Mouse (Mus musculus) forebrain, embryonic 13.5 days (tissue): ENCODE data around the gene Slc25a39. TPM values are rescaled to one million over a fixed set of nuclear protein-coding genes. Genes with fewer than 3 reads are reported as not detected.

ENCODE experiments used
- ATAC-seq: fragments of 200-750 bp; cut with Nextera tagmentation; 2 replicates; pipeline ENCODE4 v1.8.0; 2017
- H3K27ac ChIP-seq: fragments of 300-500 bp; sonication (generic); 2 replicates; pipeline ENCODE4 v1.5.1; 2015; ENCODE audit warnings: inconsistent platforms, mild to moderate bottlenecking, moderate library complexity
- H3K27me3 ChIP-seq: fragments of 300-500 bp; sonication (generic); 2 replicates; pipeline ENCODE4 v1.6.1; 2015; ENCODE audit warnings: mild to moderate bottlenecking, inconsistent platforms
- H3K36me3 ChIP-seq: fragments of 300-500 bp; sonication (generic); 2 replicates; pipeline ENCODE4 v1.6.1; 2015; ENCODE audit warnings: mild to moderate bottlenecking, inconsistent platforms; ENCODE audit not compliant: poor library complexity, severe bottlenecking
- H3K4me1 ChIP-seq: fragments of 300-500 bp; sonication (generic); 2 replicates; pipeline ENCODE4 v1.6.1; 2015; ENCODE audit warnings: inconsistent platforms
- H3K4me2 ChIP-seq: fragments of 300-500 bp; sonication (generic); 2 replicates; pipeline ENCODE4 v1.6.1; 2015; ENCODE audit warnings: inconsistent platforms, mild to moderate bottlenecking, moderate library complexity
- H3K4me3 ChIP-seq: fragments of 300-500 bp; sonication (generic); 2 replicates; pipeline ENCODE4 v1.5.1; 2015; ENCODE audit warnings: mild to moderate bottlenecking, inconsistent platforms
- H3K9ac ChIP-seq: fragments of 300-500 bp; sonication (generic); 2 replicates; pipeline ENCODE4 v1.6.1; 2015; ENCODE audit warnings: mild to moderate bottlenecking, inconsistent platforms
- H3K9me3 ChIP-seq: fragments of 300-500 bp; sonication (generic); replicated peaks from 2 replicates; pipeline ENCODE4 v1.6.1; 2016; ENCODE audit warnings: inconsistent platforms
- WGBS: fragments of 180-500 bp; shearing (Covaris S2); methylation state at CpG from one replicate; pipeline ENCODE4 v1.1.7; 2015; 5-methylcytosine and 5-hydroxymethylcytosine counted together
- polyA plus RNA-seq: library from polyadenylated mRNA; unstranded; fragments of >200 nt; fragmentation: Nextera tagmentation; extraction: Ambion mirVana; gene quantifications from 2 replicates; pipeline ENCODE4 v1.2.1, GENCODE M21; 2015

The Slc25a39 gene
- polyA plus RNA-seq, 1 experiment from 2014 or later: 159 TPM

DNA sequence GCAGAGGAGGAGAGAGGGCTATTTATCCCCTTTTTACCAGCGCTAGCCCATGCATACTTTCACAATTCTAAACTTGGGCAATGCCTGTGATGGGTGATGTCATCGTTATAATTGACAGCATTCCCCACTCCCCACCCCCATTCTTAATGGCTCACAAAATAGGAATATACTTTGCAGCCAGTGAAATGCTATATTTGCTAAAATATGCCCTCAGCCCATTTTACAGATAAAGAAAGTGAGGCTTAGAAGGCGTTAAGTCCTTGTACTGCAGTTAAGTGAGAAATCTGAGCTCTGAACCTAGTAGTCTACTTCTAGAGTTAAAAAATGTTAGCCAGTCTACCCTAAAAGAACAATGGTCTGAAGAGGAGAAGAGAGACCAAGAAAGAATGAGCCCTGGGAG is 36.6 kb upstream of the Slc25a39 start:
- Histone ChIP-seq H3K27ac (no peak overlapping the region), H3K4me2 (peak overlapping the region; percentile 97; the same call in 1 of the 2 replicates), H3K9ac (no peak overlapping the region), H3K27me3 (peaks cover 18% of the 10 kb centered on the region; the same call in 1 of the 2 replicates), H3K4me3 (no peak overlapping the region), H3K9me3 (no peaks in the 10 kb centered on the region), H3K4me1 (peaks cover 43% of the 10 kb centered on the region), H3K36me3 (peaks cover 45% of the 10 kb centered on the region)
- WGBS: 55% methylated on average over 3 of the region's 3 CpGs
- no peak for ATAC-seq

- Histone ChIP-seq H3K9ac (no peak overlapping the region), H3K9me3 (no peaks in the 10 kb centered on the region), H3K4me3 (no peak overlapping the region), H3K36me3 (peaks cover 51% of the 10 kb centered on the region), H3K27me3 (peaks cover 18% of the 10 kb centered on the region; the same call in 1 of the 2 replicates), H3K4me1 (peaks cover 49% of the 10 kb centered on the region), H3K4me2 (no peak overlapping the region), H3K27ac (0 out of 2 replicates have a peak overlapping the region, but pooled peaks have one; percentile 8)
- no peak for ATAC-seq
- 77% methylated on average over 12 of the region's 12 CpGs for WGBS
Observed at GRCm38 (mm10) chr11:102443740-102444139, 36.0 kb upstream of the Slc25a39 start.

- Histone ChIP-seq H3K9me3 (no peaks in the 10 kb centered on the region), H3K9ac (no peak overlapping the region), H3K27ac (no peak overlapping the region), H3K4me2 (no peak overlapping the region), H3K27me3 (peaks cover 12% of the 10 kb centered on the region; the same call in 1 of the 2 replicates), H3K4me3 (no peak overlapping the region), H3K36me3 (peaks cover 67% of the 10 kb centered on the region), H3K4me1 (peaks cover 54% of the 10 kb centered on the region)
- ATAC-seq: no peak
- WGBS: 90% methylated on average over 6 of the region's 6 CpGs
Observed at GRCm38 (mm10) chr11:102442089-102442488, 34.3 kb upstream of the Slc25a39 start.

DNA sequence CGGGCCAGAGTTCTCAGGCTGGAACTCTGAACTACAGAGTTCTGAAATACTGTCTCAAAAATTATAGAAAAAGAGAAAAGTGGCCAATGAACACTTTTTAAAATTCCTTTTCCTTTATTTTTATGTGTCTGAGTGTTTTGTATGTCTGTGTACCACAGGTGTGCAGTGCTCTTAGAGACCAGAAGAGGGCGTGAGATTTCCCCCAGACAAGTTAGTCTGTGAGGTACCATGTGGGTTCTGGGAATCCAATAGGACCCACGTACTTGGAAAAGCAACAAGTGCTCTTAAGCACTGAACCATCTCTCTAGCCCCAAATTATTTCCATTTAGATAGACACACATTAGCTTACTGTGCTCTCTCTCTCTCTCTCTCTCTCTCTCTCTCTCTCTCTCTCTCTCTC is 33.7 kb upstream of the Slc25a39 start:
- H3K9me3 ChIP-seq: no peaks in the 10 kb centered on the region
- H3K36me3 ChIP-seq: peaks cover 72% of the 10 kb centered on the region
- no peak for ATAC-seq
- H3K4me1 ChIP-seq: peaks cover 57% of the 10 kb centered on the region
- no peak overlapping the region for H3K27ac ChIP-seq
- H3K4me2 ChIP-seq: no peak overlapping the region
- H3K4me3 ChIP-seq: no peak overlapping the region
- WGBS: 84% methylated on average over 3 of the region's 3 CpGs
- H3K9ac ChIP-seq: no peak overlapping the region
- peaks cover 12% of the 10 kb centered on the region; the same call in 1 of the 2 replicates for H3K27me3 ChIP-seq

- Histone ChIP-seq H3K4me1 (peaks cover 50% of the 10 kb centered on the region), H3K4me3 (no peak overlapping the region), H3K4me2 (no peak overlapping the region), H3K27me3 (peaks cover 12% of the 10 kb centered on the region; the same call in 1 of the 2 replicates), H3K36me3 (peaks cover 84% of the 10 kb centered on the region), H3K27ac (no peak overlapping the region), H3K9ac (no peak overlapping the region), H3K9me3 (no peaks in the 10 kb centered on the region)
- 94% methylated on average over 8 of the region's 8 CpGs for WGBS
- no peak for ATAC-seq
Observed at GRCm38 (mm10) chr11:102440255-102440654, 32.5 kb upstream of the Slc25a39 start.

GRCm38 (mm10) chr11:102439093-102440082 is 31.6 kb upstream of the Slc25a39 start:
- no peak overlapping the region for H3K9ac ChIP-seq
- no peak overlapping the region for H3K4me2 ChIP-seq
- peaks cover 43% of the 10 kb centered on the region for H3K4me1 ChIP-seq
- H3K27ac ChIP-seq: 0 out of 2 replicates have a peak overlapping the region, but pooled peaks have one; percentile 2
- WGBS: 78% methylated on average over 14 of the region's 14 CpGs
- peaks cover 12% of the 10 kb centered on the region; the same call in 1 of the 2 replicates for H3K27me3 ChIP-seq
- no peak overlapping the region for H3K4me3 ChIP-seq
- no peak for ATAC-seq
- H3K9me3 ChIP-seq: no peaks in the 10 kb centered on the region
- peaks cover 91% of the 10 kb centered on the region for H3K36me3 ChIP-seq

DNA sequence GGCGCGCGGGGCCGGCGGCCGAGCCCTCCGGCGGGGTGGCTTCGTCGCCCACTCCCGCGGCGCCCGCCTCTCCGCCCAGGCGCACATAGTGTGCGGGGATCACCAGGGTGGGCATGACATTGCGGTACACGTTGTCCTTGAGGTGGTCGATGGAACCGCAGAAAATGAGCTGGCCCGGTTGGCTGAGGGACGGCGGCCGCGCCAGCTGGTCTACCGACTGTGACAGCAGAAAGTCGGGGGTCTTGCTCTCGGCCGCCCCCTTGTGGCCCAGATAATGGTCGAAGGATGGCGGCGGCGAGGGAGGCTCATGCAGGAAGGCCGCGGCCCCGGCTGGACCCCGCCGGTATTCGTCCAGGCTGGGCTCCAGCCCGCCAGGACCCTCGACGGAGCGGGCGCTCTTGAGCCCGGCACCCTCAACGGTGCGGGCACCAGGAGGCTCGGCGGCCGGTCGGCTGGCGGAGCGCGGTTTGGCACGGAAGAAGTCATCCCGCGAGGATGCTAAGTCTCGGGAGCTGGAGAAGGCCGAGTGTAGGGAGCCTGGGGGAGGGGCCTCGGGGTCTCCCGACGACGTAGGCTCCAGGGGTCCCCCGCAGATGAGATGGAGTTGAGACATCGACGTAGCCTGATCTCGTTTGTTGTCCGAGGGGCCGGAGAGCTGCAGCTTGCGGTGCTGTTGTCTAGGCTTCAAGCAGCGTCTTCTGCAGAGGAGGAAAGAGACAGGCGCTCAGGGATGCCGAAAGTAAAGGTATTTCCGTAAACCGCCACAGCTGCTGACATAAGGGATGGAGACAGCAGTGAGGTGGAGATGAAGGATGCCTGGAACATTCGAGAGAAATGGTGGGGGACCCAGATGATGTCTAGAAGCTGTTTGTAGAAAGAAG is 30.7 kb upstream of the Slc25a39 start:
- H3K4me1 ChIP-seq: peaks cover 40% of the 10 kb centered on the region
- peak; percentile 30 for ATAC-seq

GRCm38 (mm10) chr11:102437120-102438061 is 29.6 kb upstream of the Slc25a39 start:
- Histone ChIP-seq H3K27ac (peak overlapping the region; percentile 70), H3K9me3 (no peaks in the 10 kb centered on the region), H3K4me1 (peaks cover 40% of the 10 kb centered on the region), H3K27me3 (peaks cover 12% of the 10 kb centered on the region; the same call in 1 of the 2 replicates), H3K36me3 (peaks cover 77% of the 10 kb centered on the region), H3K4me3 (peak overlapping the region; percentile 37), H3K4me2 (peak overlapping the region; percentile 67), H3K9ac (peak overlapping the region; percentile 68)
- WGBS: 4% methylated on average over 86 of the region's 87 CpGs
- ATAC-seq: peak; percentile 41; the same call in 1 of the 2 replicates

More for the DNA sequence above, 30.7 kb upstream of the Slc25a39 start:
- H3K27me3 ChIP-seq: peaks cover 12% of the 10 kb centered on the region; the same call in 1 of the 2 replicates
- peak overlapping the region; percentile 37 for H3K4me3 ChIP-seq
- peak overlapping the region; percentile 67 for H3K4me2 ChIP-seq
- peak overlapping the region; percentile 70 for H3K27ac ChIP-seq
- no peaks in the 10 kb centered on the region for H3K9me3 ChIP-seq
- 8% methylated on average over 72 of the region's 77 CpGs for WGBS
- peak overlapping the region; percentile 68 for H3K9ac ChIP-seq
- peaks cover 86% of the 10 kb centered on the region for H3K36me3 ChIP-seq

DNA sequence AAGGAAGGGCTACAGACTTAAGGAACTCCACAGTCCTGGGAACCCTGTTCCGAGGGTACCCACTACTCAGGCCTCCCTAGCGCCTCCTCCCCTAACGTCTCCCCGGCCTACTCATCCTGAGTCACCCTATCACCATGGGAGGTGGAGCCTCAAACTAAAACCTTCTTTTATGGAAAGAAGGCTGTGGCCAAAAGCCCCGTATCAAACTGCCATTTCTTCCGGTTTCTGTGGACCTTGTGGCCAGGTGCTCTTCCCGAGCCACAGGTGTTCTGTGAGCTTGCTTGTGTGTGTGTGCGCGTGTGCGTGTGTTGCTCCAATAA is 28.7 kb upstream of the Slc25a39 start:
- H3K27ac ChIP-seq: no peak overlapping the region
- H3K36me3 ChIP-seq: peaks cover 68% of the 10 kb centered on the region
- no peak overlapping the region for H3K4me3 ChIP-seq
- peaks cover 45% of the 10 kb centered on the region for H3K4me1 ChIP-seq
- H3K9me3 ChIP-seq: no peaks in the 10 kb centered on the region
- no peak overlapping the region for H3K4me2 ChIP-seq
- H3K9ac ChIP-seq: no peak overlapping the region
- WGBS: 79% methylated on average over 10 of the region's 10 CpGs
- peaks cover 12% of the 10 kb centered on the region; the same call in 1 of the 2 replicates for H3K27me3 ChIP-seq
- ATAC-seq: no peak

- H3K9me3 ChIP-seq: no peaks in the 10 kb centered on the region
- peaks cover 12% of the 10 kb centered on the region; the same call in 1 of the 2 replicates for H3K27me3 ChIP-seq
- 91% methylated on average over 18 of the region's 18 CpGs for WGBS
- no peak overlapping the region for H3K27ac ChIP-seq
- H3K4me2 ChIP-seq: no peak overlapping the region
- no peak overlapping the region for H3K4me3 ChIP-seq
- peaks cover 62% of the 10 kb centered on the region for H3K36me3 ChIP-seq
- no peak for ATAC-seq
- peaks cover 50% of the 10 kb centered on the region for H3K4me1 ChIP-seq
- no peak overlapping the region for H3K9ac ChIP-seq
Observed at GRCm38 (mm10) chr11:102435754-102436470, 28.2 kb upstream of the Slc25a39 start.
